Mouse (Mus musculus): ENCODE data around the gene Slc35f3.
"Not testable (repeated sequence)": the region's sequence is repeated elsewhere in the genome, so short reads cannot be mapped to it uniquely, and the experiment has no call there.

GRCm38 (mm10) chr8:126404550-126404949 lies 106.2 kb downstream of the Slc35f3 start:
- TF ChIP-seq POLR2A (IDR thresholded peaks at IDR 0.05; ENCODE audit: control insufficient read depth, low read depth, low read length); CTCF (IDR thresholded peaks at IDR 0.05; ENCODE audit: control insufficient read depth, insufficient read depth, insufficient replicate concordance, low read depth, low read length): not testable (repeated sequence)

Data from testis, adult 2 months (tissue).